Mouse (Mus musculus) lung, postnatal 25 days (tissue): Measurements from ENCODE around the gene Itgb3bp.
A peak's percentile ranks its signal among the peaks of the same experiment; 100 is the strongest.

Experiments used
- DNase-seq: peaks from one replicate; pipeline ENCODE4 v3.0.0; 2022; ENCODE audit warnings: low spot score

The Itgb3bp gene

GRCm38 (mm10) chr4:99929613-99930517 lies at the start of gene Itgb3bp:
Gene Itgb3bp, minus strand, starts transcription at chr4:99929813.
- peak; percentile 57 for DNase-seq

GRCm38 (mm10) chr4:99979326-99979725 lies 49.7 kb upstream of the Itgb3bp start:
- DNase-seq, result no peak

- DNase-seq, result no peak
Observed at GRCm38 (mm10) chr4:99974375-99974774, 44.8 kb upstream of the Itgb3bp start.

GRCm38 (mm10) chr4:99973931-99974330 lies 44.3 kb upstream of the Itgb3bp start:
- no peak for DNase-seq

- DNase-seq, result no peak
Observed at GRCm38 (mm10) chr4:99972886-99973285, 43.3 kb upstream of the Itgb3bp start.

- no peak for DNase-seq
Observed at GRCm38 (mm10) chr4:99970097-99970496, 40.5 kb upstream of the Itgb3bp start.

GRCm38 (mm10) chr4:99969328-99969727 lies 39.7 kb upstream of the Itgb3bp start:
- peak; percentile 32 for DNase-seq

- DNase-seq, result no peak
Observed at GRCm38 (mm10) chr4:99966555-99966954, 36.9 kb upstream of the Itgb3bp start.

GRCm38 (mm10) chr4:99959308-99959707 lies 29.7 kb upstream of the Itgb3bp start:
- no peak for DNase-seq

GRCm38 (mm10) chr4:99958084-99958815 lies 28.6 kb upstream of the Itgb3bp start:
- no peak for DNase-seq

- no peak for DNase-seq
Observed at GRCm38 (mm10) chr4:99957186-99957585, 27.6 kb upstream of the Itgb3bp start.

GRCm38 (mm10) chr4:99955396-99955795 lies 25.8 kb upstream of the Itgb3bp start:
- no peak for DNase-seq

GRCm38 (mm10) chr4:99953904-99954303 lies 24.3 kb upstream of the Itgb3bp start:
- DNase-seq, result no peak

- no peak for DNase-seq
Observed at GRCm38 (mm10) chr4:99947896-99948295, 18.3 kb upstream of the Itgb3bp start.

- no peak for DNase-seq
Observed at GRCm38 (mm10) chr4:99947192-99947591, 17.6 kb upstream of the Itgb3bp start.

GRCm38 (mm10) chr4:99946516-99946915 lies 16.9 kb upstream of the Itgb3bp start:
- no peak for DNase-seq

GRCm38 (mm10) chr4:99945011-99945410 lies 15.4 kb upstream of the Itgb3bp start:
- DNase-seq, result no peak

- DNase-seq, result no peak
Observed at GRCm38 (mm10) chr4:99944606-99945005, 15.0 kb upstream of the Itgb3bp start.

- DNase-seq, result peak; percentile 50
Observed at GRCm38 (mm10) chr4:99941655-99942414, 12.2 kb upstream of the Itgb3bp start.

- peak; percentile 50 for DNase-seq
Observed at GRCm38 (mm10) chr4:99939711-99940505, 10.3 kb upstream of the Itgb3bp start.

- no peak for DNase-seq
Observed at GRCm38 (mm10) chr4:99936278-99936677, 6.7 kb upstream of the Itgb3bp start.
